ENCODE assay signal across 8 mouse cellular contexts in genomic region chr11:49871914-49872313, GRCm38 (mm10). TPM values are rescaled to one million over a fixed set of nuclear protein-coding genes. Genes with fewer than 3 reads are reported as not detected.
DNase-seq lines count a peak whose midpoint lies in the region; ATAC-seq lines count a peak whose summit lies in the region.

No protein-coding gene starts in this region.

- no peak for DNase-seq in cerebellum, adult 11 months
- DNase-seq in cerebellum, adult 18-20 months = peak; percentile 50 to 64
- peak; percentile 51 for DNase-seq in forelimb bud, embryonic 11.5 days (ENCODE audit: low read depth, low spot score)
- peak; percentile 47 to 63 for DNase-seq in kidney, postnatal 4 days
- peak; percentile 22 to 32 for DNase-seq in spleen, postnatal 36 days (ENCODE audit: low spot score in 2 of 2)

- 0 out of 2 replicates have a peak, but pooled peaks have one; percentile 36 for ATAC-seq in cerebellum, adult (ENCODE audit: insufficient number of reproducible peaks, low FRiP score, low TSS enrichment)
- ATAC-seq in CD4-positive, CD25-positive, alpha-beta regulatory T cell, adult 4 months = peak; percentile 45
- peak; percentile 47; the same call in 1 of the 2 replicates for ATAC-seq in megakaryocyte-erythroid progenitor cell, adult 5-6 weeks (replicated peaks; ENCODE audit: low FRiP score, low TSS enrichment, poor library complexity, severe bottlenecking)

RNA-seq across cellular contexts. Expression of gene Mapk9, which starts 25.4 kb away (rescaled TPM):
- 10 to 100 TPM; 16.0 to 18.5 TPM for polyA plus RNA-seq in CD4-positive, CD25-positive, alpha-beta regulatory T cell, adult 4 months (2017; shearing (Covaris generic))
- total RNA-seq in megakaryocyte-erythroid progenitor cell, adult 5-6 weeks (2014; fragmentation: Nextera tagmentation) = 107 and 112 TPM in 2 replicates
- 94.5 and 98.9 TPM in 2 replicates for total RNA-seq in megakaryocyte-erythroid progenitor cell, adult 5-6 weeks (2017)

RNA-seq across cellular contexts. Expression of gene Rasgef1c, which starts 29.7 kb away (rescaled TPM):
- under 1 TPM; 0.35 to 0.39 TPM for polyA plus RNA-seq in CD4-positive, CD25-positive, alpha-beta regulatory T cell, adult 4 months (2017; shearing (Covaris generic))
- total RNA-seq in megakaryocyte-erythroid progenitor cell, adult 5-6 weeks (2014; fragmentation: Nextera tagmentation) = 1.4 and 5.6 TPM in 2 replicates
- total RNA-seq in megakaryocyte-erythroid progenitor cell, adult 5-6 weeks (2017) = 1.2 TPM in 2 replicates
